Mouse (Mus musculus) bone marrow, adult 2 months (tissue): ENCODE measurements at regions not wholly inside any gene's neighbourhood (a gene's known extent, or its start where the extent isn't known, plus 50 kb on each side); places are given as distances from the start of the nearest gene placed in this dataset.

Experiments used
- CTCF ChIP-seq: fragments of 200-500 bp; IDR thresholded peaks from 2 replicates; pipeline ENCODE4 v1.5.1; 2011; ENCODE audit warnings: low read length, control low read depth; ENCODE audit not compliant: control insufficient read depth, insufficient read depth
- POLR2A ChIP-seq: fragments of 200-500 bp; IDR thresholded peaks from 2 replicates; pipeline ENCODE4 v1.6.1; 2011; ENCODE audit warnings: low read depth, mild to moderate bottlenecking, control low read depth, low read length, borderline replicate concordance; ENCODE audit not compliant: control insufficient read depth

GRCm38 (mm10) chr1:61289552-61289951, 311.8 kb downstream of the Icos start:
- TF ChIP-seq CTCF (no peak), POLR2A (no peak)
